Mouse (Mus musculus) brown adipose tissue, adult 24 weeks (tissue): ENCODE measurements around the gene Aco1. TPM values are rescaled to one million over a fixed set of nuclear protein-coding genes. Genes with fewer than 3 reads are reported as not detected.
"Not testable (repeated sequence)": the region's sequence is repeated elsewhere in the genome, so short reads cannot be mapped to it uniquely, and the experiment has no call there.

Experiments
- H3K27ac ChIP-seq: fragments of 200-500 bp; replicated peaks from 2 replicates; pipeline ENCODE4 v1.5.1; 2012; ENCODE audit warnings: low read depth, mild to moderate bottlenecking, low read length
- H3K4me1 ChIP-seq: fragments of 200-500 bp; 2 replicates; pipeline ENCODE4 v1.6.1; 2012; ENCODE audit warnings: low read length, mixed read lengths; ENCODE audit not compliant: control insufficient read depth, insufficient read depth, insufficient read length
- H3K4me3 ChIP-seq: fragments of 200-500 bp; 2 replicates; pipeline ENCODE4 v1.5.1; 2012; ENCODE audit warnings: low read depth, mild to moderate bottlenecking, low read length, moderate library complexity; ENCODE audit not compliant: insufficient read depth
- polyA plus RNA-seq: library from polyadenylated mRNA; stranded (reverse); fragments of >200 nt; gene quantifications from 2 replicates; pipeline ENCODE4 v1.2.4, GENCODE M21; 2012; ENCODE audit not compliant: missing spikeins, insufficient read depth, insufficient read length

The Aco1 gene
- polyA plus RNA-seq, result 101 and 105 TPM in 2 replicates

DNA sequence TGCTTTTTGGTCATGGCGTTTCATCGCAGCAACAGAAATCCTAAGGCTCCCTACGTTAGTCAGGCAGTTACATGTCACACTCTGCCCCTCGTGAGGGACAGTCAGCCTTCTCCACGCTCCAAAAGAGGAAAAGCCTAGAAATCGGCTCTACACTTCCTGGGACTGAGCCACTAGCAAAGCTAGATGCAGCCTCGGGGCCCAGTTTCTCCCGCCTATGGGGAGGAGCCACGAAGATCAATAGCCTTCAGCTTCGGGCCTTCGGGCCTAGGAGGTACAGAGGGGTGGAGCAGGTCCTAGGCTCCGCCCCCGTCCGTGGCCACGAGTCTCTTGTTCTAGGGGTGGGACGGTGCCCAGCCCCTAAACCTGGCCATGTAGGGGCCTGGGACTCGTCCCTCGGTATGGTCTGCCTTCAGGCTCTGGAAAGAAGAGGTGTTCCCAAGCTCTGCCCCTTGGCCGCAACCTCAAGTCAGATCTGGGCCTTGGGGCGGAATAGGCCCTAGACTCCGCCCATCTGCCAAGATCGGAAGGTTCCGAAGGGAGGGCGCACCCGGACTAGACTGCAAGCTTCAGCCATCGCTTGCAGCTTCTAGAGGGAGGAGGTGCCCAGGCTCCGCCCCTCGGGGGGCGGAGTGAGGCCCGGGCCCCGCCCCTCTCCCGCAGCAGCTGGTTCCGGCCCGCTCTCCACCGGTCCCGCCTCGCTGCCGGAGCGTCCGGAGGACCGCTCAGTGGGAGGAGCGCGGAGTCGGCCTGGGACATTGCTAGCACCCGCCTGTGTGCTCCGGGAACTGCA lies at the start of gene Aco1:
Gene Aco1, plus strand, starts transcription at position 339 of the 790 bp plus-strand sequence.
- Histone ChIP-seq H3K27ac (peak within 1 kb of the TSS; percentile 94), H3K4me3 (peak within 1 kb of the TSS; percentile 83), H3K4me1 (peaks cover 6% of the 10 kb centered on the region)

DNA sequence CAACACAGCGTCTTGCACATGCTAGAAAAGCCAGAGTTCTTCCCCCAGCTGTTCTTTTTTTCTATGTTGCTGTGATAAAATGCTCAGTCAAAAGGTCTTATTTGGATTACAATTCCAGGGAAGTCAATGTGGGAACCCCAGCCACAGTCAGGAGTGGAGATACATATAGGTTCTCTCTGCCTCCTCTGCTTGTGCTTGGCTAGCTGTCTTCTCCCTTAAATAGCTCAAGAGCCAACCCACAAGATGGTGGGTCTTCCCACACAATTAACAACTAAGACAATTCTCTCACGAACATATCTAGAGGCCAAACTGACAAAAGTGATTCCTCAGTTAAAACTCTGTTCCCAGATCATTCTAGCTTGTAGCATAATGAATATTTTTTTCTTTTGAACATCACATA lies 47.9 kb upstream of the Aco1 start:
- H3K4me1 ChIP-seq, result no peaks in the 10 kb centered on the region
- no peak overlapping the region for H3K27ac ChIP-seq
- no peak overlapping the region for H3K4me3 ChIP-seq

DNA sequence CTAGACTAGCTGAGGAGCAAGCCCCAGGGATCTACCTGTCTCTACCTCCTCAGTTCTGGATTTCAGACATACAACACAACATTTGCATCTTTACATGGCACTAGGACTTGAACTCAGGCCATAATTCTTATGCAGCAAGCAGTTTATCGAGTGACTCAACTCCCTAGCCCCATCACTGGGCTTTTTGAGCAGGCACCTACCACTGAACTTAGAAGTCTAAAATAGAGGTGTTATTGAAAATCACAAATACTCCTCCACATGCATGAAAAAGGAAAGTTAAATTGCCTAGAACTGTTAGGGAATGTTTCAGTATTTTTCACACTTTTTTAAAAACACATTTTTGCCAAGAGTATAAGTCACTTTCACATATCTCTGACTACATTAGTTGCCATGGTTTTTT lies 39.9 kb upstream of the Aco1 start:
- H3K27ac ChIP-seq, result no peak overlapping the region
- H3K4me1 ChIP-seq, result no peaks in the 10 kb centered on the region
- no peak overlapping the region for H3K4me3 ChIP-seq

DNA sequence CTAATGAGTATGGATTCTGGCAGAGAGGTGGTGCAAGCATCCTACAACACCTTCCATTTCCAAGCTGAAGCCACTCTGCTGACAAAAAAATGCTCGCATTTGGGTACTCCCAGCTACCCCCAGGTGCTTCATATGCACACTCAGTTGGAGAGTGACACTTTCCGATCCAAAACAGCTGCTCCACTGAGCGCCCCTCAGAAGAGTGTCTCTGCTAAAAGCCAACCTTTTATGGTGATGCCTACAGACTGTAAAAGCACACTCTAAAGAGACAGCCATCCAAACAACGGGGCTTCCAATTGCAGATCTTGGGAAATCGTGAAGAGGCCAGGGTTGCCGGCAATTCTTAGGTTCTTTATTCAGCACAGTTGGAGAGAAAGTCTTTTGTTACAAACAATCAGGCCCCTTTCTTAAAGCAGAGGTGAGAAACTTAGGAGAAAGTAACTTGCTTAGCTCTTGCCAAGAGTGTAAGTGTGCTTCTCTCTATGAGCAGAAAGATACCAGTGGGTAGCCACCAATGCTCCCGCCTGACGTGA lies 36.8 kb upstream of the Aco1 start:
- Histone ChIP-seq H3K4me3 (no peak overlapping the region), H3K27ac (no peak overlapping the region), H3K4me1 (no peaks in the 10 kb centered on the region)

DNA sequence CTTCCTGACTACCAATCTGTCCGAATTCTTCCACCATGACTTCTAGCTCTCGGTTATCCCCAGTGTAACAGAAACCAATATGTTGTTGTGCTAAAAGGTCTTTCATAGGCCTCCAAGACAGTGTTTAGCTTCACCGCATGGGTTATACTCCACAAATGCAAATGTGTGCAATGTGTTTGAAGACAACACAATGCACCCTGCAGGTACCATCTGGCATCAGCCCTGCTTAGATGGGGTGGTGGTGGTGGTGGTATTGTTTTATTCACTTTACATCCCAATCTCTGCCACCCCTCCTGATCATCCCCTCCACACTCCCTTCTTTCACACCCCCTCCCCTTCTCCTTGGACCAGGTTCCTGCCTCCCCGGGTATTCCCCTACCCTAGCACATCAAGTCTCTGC lies 34.9 kb upstream of the Aco1 start:
- H3K27ac ChIP-seq, result no peak overlapping the region
- no peaks in the 10 kb centered on the region for H3K4me1 ChIP-seq
- no peak overlapping the region for H3K4me3 ChIP-seq

DNA sequence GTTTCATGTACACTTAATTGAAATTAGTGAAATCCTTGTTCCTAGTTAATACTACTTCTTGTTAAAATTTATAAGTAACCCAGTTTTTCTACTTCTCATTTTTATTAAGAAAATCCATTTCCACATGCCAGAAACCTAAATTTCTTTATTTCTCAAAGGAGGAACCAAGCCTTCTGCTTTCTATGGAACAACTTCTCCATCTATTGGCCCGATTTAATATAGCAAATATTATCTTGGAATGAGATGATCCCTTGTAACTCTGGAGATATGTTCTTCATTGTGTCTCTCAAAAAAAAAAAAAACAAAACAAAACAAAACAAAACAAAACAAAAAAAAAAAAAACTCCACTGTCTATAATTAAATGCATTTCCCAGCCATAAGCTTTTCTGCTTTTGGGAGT lies 29.7 kb upstream of the Aco1 start:
- no peak overlapping the region for H3K27ac ChIP-seq
- H3K4me3 ChIP-seq, result no peak overlapping the region
- no peaks in the 10 kb centered on the region for H3K4me1 ChIP-seq

DNA sequence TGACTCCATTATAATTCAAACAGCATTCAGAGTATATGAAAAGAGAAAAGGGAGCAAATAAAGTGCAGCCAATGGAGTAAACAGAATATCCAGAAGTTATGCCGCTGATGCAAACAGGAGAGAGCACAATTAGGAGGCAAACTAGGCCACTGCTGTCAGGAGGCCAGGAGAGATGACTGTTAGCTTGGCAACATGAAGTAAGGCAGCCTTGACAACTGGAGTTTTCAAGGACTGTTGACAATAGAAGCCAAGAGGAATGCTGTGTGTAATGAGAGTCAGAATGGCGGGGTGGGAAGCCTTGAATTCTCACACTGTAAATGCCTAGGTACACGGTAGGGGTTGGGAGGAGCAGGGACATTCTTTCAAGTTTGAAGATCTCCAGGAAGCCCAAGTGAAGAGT lies 21.7 kb upstream of the Aco1 start:
- Histone ChIP-seq H3K4me1 (no peaks in the 10 kb centered on the region), H3K4me3 (no peak overlapping the region), H3K27ac (no peak overlapping the region)

DNA sequence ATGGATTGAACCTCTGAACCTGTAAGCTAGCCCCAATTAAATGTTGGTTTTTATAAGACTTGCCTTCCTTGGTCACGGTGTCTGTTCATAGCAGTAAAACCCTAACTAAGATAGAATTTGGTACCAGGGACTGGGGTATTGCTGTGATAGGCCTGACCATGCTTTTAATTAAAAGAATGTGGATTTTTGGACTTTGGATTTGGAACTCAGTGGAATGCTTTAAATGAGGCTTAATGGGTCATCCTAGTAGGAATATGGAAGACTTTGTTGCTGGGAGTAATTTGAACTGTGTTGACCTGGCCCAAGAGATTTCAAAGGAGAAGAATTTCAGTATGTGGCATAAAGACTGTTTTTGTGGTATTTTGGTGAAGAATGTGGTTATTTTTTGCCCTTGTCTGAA lies 20.6 kb upstream of the Aco1 start:
- not testable (repeated sequence) for H3K27ac ChIP-seq, H3K4me1 ChIP-seq, H3K4me3 ChIP-seq

DNA sequence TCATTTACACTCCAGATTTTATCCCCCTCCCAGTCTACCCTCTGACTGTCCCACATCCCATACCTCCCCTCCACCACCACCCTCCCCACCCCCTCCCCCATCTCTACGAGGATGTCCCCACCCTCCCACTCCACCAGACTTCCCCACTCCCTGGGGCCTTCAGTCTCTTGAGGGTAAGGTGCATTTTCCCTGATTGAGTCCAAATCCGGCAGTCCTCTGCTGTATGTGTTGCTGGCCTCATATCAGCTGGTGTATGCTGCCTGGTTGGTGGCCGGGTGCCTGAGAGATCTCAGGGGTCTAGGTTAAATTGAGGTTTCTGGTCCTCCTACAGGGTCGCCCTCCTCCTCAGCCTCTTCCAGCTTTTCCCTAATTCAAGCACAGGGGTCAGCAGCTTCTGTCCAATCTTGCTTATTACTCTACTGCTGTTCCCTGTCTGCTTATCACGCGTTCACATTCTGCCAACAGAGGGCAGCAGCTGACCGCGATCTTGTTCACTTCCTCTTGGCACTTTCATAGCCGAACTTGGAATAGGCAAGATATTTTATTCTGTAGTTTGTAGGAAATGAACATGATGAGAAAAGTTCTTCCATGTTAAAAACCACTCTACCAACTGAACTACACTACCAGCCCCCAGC lies 8.3 kb upstream of the Aco1 start:
- Histone ChIP-seq H3K4me1 (no peaks in the 10 kb centered on the region), H3K4me3 (no peak overlapping the region), H3K27ac (no peak overlapping the region)

DNA sequence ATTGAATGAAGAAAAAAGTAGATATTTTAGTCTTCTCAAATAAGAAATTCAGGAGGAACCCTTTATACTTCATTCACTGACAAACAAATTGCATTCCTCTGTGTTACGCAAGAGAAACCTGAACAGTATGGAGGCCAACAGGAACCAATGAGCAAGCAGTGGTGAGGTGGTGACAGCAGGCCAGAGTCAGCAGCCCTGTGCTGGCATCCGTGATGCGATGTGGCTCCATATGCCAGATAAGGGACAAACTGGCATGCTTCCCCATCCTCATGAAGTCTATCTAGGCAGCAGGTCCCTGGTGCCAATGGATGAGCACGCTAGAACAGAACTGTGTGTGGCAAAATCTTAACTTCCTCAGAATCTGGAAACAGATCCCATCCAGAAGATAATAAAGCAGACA lies 6.4 kb upstream of the Aco1 start:
- no peak overlapping the region for H3K27ac ChIP-seq
- no peaks in the 10 kb centered on the region for H3K4me1 ChIP-seq
- no peak overlapping the region for H3K4me3 ChIP-seq

DNA sequence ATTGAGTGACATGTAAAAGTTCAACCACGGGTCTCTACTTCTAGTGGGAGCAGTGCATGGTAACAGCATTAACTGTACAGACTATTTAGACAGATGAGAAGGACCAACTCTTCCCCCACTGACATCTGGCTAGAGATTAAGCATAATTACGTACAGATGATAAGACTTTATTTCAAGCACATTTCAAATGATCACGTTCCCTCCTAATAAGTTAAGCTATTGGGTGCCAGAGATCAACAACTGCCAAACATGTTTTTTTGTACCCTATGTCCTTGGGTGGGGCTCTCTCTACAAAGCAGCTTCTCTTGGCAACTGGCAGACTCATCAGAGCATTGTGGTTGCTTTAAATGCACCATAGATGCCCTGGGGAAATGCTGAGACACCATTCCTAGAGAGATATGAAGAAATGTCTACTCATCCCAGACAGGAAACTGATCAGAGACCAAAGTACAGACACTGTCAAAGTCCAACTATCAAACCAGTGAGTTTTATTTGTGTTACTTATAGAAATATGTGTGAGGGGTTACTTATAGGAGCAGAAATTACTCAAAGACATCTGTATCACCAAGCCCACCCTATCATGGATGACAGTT lies 3.1 kb upstream of the Aco1 start:
- H3K4me1 ChIP-seq, result peaks cover 6% of the 10 kb centered on the region
- no peak overlapping the region for H3K27ac ChIP-seq
- H3K4me3 ChIP-seq, result no peak overlapping the region

DNA sequence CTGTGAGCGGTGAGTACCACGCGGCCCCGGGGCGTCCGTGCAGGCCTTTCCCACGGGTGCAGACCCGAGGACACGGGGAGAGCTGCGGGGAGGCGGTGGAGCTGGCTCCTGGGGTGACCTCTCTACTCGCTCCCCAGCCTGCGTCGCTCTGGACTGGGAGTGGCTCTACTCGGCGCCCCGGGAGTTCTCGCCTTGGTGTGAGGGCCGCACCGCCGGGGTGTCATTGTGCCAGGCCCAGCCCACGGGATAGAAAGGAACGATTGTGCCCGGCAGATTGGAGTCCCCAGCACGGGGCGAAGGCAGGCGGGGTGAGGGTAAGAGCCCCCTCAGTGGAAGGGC lies 621 bp downstream of the Aco1 start:
- Histone ChIP-seq H3K4me3 (peak overlapping the region; percentile 83), H3K27ac (peak overlapping the region; percentile 61), H3K4me1 (peaks cover 6% of the 10 kb centered on the region)

DNA sequence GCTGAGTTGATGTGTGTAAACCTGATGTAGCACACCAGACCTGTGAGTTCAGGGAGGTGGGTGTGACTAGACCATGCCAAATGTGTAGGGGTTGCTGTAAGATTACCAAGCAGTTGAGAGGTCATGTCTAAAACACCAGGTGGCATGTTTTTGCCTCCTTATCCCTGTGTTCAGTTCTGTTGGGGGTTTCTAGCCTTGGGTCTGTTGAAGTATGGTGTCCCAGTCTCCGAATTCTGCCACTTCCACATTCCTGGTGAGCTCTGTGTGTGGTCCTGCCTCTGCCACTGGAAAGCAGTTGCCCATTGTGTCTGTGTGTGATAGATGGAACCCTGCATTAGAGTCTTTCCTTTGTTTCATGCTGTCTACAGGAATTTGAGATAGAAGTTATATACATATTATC lies 1.7 kb downstream of the Aco1 start:
- Histone ChIP-seq H3K4me3 (peak overlapping the region; percentile 83), H3K27ac (peak overlapping the region; percentile 15; the same call in 1 of the 2 replicates)

DNA sequence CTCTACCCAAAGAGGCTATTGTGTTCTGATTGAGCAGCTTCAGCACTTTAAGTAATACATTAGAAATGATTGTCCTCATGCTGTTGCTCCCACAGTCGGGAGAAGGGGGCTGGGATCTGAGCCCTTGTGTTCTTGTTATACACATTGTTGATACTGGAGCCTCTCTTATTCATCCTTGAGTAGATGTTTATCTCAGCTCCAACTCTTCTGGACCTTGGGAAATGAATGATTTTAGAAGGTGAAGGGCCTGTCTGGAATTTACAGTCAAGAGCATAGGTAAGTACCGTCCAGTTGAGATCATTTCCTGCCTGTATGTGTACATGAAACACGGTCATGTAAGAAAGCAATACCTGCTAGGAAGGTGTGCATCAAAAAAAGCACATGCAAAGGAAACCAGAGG lies 2.1 kb downstream of the Aco1 start:
- no peak overlapping the region for H3K27ac ChIP-seq
- H3K4me1 ChIP-seq, result peaks cover 6% of the 10 kb centered on the region
- no peak overlapping the region; the same call in none of the 2 replicates for H3K4me3 ChIP-seq

More for the DNA sequence above, 1.7 kb downstream of the Aco1 start:
- H3K4me1 ChIP-seq, result peaks cover 6% of the 10 kb centered on the region

DNA sequence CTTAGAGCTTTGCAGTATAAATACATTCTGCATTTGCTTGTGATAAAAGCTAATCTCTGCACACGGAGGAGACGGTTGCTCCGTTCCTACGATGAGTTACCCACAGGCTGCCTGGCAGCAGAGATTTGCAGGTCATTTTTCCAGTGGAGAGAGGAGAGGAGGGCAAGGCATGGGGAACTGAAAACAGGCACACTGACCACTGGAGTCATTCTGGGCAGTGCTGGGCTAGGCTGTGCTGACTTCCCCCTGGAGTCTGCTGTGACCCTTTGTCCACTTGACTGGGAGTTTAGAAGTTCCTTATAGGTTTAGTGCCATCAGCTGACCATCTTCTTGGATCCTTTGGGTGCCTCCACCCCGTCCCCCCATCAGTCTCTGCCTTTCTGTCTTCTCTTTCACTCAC lies 5.4 kb downstream of the Aco1 start:
- Histone ChIP-seq H3K4me1 (peaks cover 18% of the 10 kb centered on the region), H3K4me3 (no peak overlapping the region), H3K27ac (peak overlapping the region; percentile 41; the same call in 1 of the 2 replicates)
